Mouse (Mus musculus) liver, embryonic 11.5 days (tissue): ENCODE results near the gene Klk13. TPM values are rescaled to one million over a fixed set of nuclear protein-coding genes. Genes with fewer than 3 reads are reported as not detected.

Source experiments
- ATAC-seq: fragments of 200-750 bp; cut with Nextera tagmentation; replicated peaks from 2 replicates; pipeline ENCODE4 v1.8.0; 2017; ENCODE audit warnings: moderate number of reproducible peaks, mild to moderate bottlenecking, moderate TSS enrichment, moderate library complexity; ENCODE audit not compliant: low FRiP score
- DNase-seq: peaks from one replicate; pipeline ENCODE4 v3.0.0-alpha.2; 2017; ENCODE audit warnings: low spot score
- H3K27ac ChIP-seq: fragments of 300-500 bp; sonication (generic); 2 replicates; pipeline ENCODE4 v1.5.1; 2014; ENCODE audit warnings: mild to moderate bottlenecking, low read depth, low read length, control low read depth
- H3K27me3 ChIP-seq: fragments of 300-500 bp; sonication (generic); replicated peaks from 2 replicates; pipeline ENCODE4 v1.6.1; 2014; ENCODE audit warnings: low read length, mixed read lengths; ENCODE audit not compliant: control insufficient read depth, insufficient read depth
- H3K36me3 ChIP-seq: fragments of 300-500 bp; sonication (generic); 2 replicates; pipeline ENCODE4 v1.6.1; 2014; ENCODE audit warnings: mild to moderate bottlenecking, low read length, moderate library complexity, mixed read lengths; ENCODE audit not compliant: control insufficient read depth, insufficient read depth
- H3K4me1 ChIP-seq: fragments of 300-500 bp; sonication (generic); replicated peaks from 2 replicates; pipeline ENCODE4 v1.6.1; 2014; ENCODE audit warnings: low read length, mixed read lengths; ENCODE audit not compliant: control insufficient read depth, insufficient read depth
- H3K4me2 ChIP-seq: fragments of 300-500 bp; sonication (generic); 2 replicates; pipeline ENCODE4 v1.6.1; 2014; ENCODE audit warnings: mild to moderate bottlenecking, control low read depth, moderate library complexity
- H3K4me3 ChIP-seq: fragments of 300-500 bp; sonication (generic); 2 replicates; pipeline ENCODE4 v1.5.1; 2014; ENCODE audit warnings: low read depth, low read length, control low read depth
- H3K9ac ChIP-seq: fragments of 300-500 bp; sonication (generic); 2 replicates; pipeline ENCODE4 v1.6.1; 2014; ENCODE audit warnings: low read depth, low read length, control low read depth
- H3K9me3 ChIP-seq: fragments of 300-500 bp; sonication (generic); 2 replicates; pipeline ENCODE4 v1.6.1; 2016; ENCODE audit warnings: low read length, inconsistent platforms, mixed read lengths; ENCODE audit not compliant: control insufficient read depth
- WGBS: fragments of 180-500 bp; shearing (Covaris S2); extraction: QIAGEN DNeasy Blood & Tissue Kit; methylation state at CpG from one replicate; pipeline ENCODE4 v1.1.7; 2014; 5-methylcytosine and 5-hydroxymethylcytosine counted together
- polyA plus RNA-seq: library from polyadenylated mRNA; unstranded; fragments of >200 nt; fragmentation: Nextera tagmentation; extraction: Ambion mirVana; gene quantifications from 2 replicates; pipeline ENCODE4 v1.2.1, GENCODE M21; 2014

Gene Klk13
- polyA plus RNA-seq, 1 experiment from 2014 or later: 0.44 TPM

- DNase-seq (no peak), ATAC-seq (no peak)
- Histone ChIP-seq H3K4me1 (no peaks in the 10 kb centered on the region), H3K36me3 (no peaks in the 10 kb centered on the region), H3K27ac (no peak overlapping the region), H3K27me3 (no peaks in the 10 kb centered on the region), H3K9me3 (no peaks in the 10 kb centered on the region), H3K4me3 (no peak overlapping the region), H3K4me2 (no peak overlapping the region), H3K9ac (no peak overlapping the region)
- 63% methylated on average over 7 of the region's 7 CpGs for WGBS
Observed at GRCm38 (mm10) chr7:43775311-43776057, 63.1 kb downstream of the Klk13 start.

- H3K4me1 ChIP-seq: no peaks in the 10 kb centered on the region
- no peak overlapping the region for H3K4me2 ChIP-seq
- ATAC-seq (no peak), DNase-seq (no peak)
- no peak overlapping the region for H3K27ac ChIP-seq
- H3K27me3 ChIP-seq: no peaks in the 10 kb centered on the region
- H3K9ac ChIP-seq: no peak overlapping the region
- WGBS: 79% methylated on average over 5 of the region's 5 CpGs
- no peak overlapping the region for H3K4me3 ChIP-seq
- H3K36me3 ChIP-seq: no peaks in the 10 kb centered on the region
- no peaks in the 10 kb centered on the region for H3K9me3 ChIP-seq
Observed at GRCm38 (mm10) chr7:43776506-43776905, 64.1 kb downstream of the Klk13 start.

Other genes with a start within 250 kb of the Klk13 start
- 1.1 and 1.9 TPM in 2 replicates for gene Vsig10l, start 249.4 kb upstream of the Klk13 start, polyA plus RNA-seq
- 0.16 and 0.25 TPM in 2 replicates for gene Iglon5, start 222.5 kb upstream of the Klk13 start, polyA plus RNA-seq
- gene 4931406B18Rik, start 206.6 kb upstream of the Klk13 start, polyA plus RNA-seq: not detected in 2 replicates
- 1.3 and 1.6 TPM in 2 replicates for gene Cd33, start 168.1 kb upstream of the Klk13 start, polyA plus RNA-seq
- 0.97 and 1.1 TPM in 2 replicates for gene Zfp658, start 150.3 kb upstream of the Klk13 start, polyA plus RNA-seq
- 7.0 and 9.1 TPM in 2 replicates for gene Zfp719, start 133.0 kb upstream of the Klk13 start, polyA plus RNA-seq
- gene Zfp819, start 105.4 kb upstream of the Klk13 start, polyA plus RNA-seq: 0.07 and 0.16 TPM in 2 replicates
- not detected in 2 replicates for gene Ceacam18, start 77.9 kb upstream of the Klk13 start, polyA plus RNA-seq
- 0.79 and 0.90 TPM in 2 replicates for gene Siglece, start 52.4 kb upstream of the Klk13 start, polyA plus RNA-seq
- 7.5 and 8.7 TPM in 2 replicates for gene Ctu1, start 40.6 kb upstream of the Klk13 start, polyA plus RNA-seq
- 0.18 TPM in 1 of 2 replicates, not detected in the other for gene Klk14, start 22.1 kb upstream of the Klk13 start, polyA plus RNA-seq
- not detected in 2 replicates for gene Klk12, start 56.3 kb downstream of the Klk13 start, polyA plus RNA-seq
- not detected in 2 replicates for gene Klk11, start 62.0 kb downstream of the Klk13 start, polyA plus RNA-seq
- gene Klk10, start 68.5 kb downstream of the Klk13 start, polyA plus RNA-seq: 0.17 TPM in 1 of 2 replicates, not detected in the other
- gene Klk9, start 79.3 kb downstream of the Klk13 start, polyA plus RNA-seq: not detected in 2 replicates
- 27.5 and 29.1 TPM in 2 replicates for gene Klk8, start 85.0 kb downstream of the Klk13 start, polyA plus RNA-seq
- gene Klk7, start 98.7 kb downstream of the Klk13 start, polyA plus RNA-seq: not detected in 2 replicates
- gene Klk6, start 111.9 kb downstream of the Klk13 start, polyA plus RNA-seq: not detected in 2 replicates
- gene Klk5, start 129.4 kb downstream of the Klk13 start, polyA plus RNA-seq: not detected in 2 replicates
- 0.18 TPM in 1 of 2 replicates, not detected in the other for gene Klk4, start 168.6 kb downstream of the Klk13 start, polyA plus RNA-seq
- gene Klk15, start 221.2 kb downstream of the Klk13 start, polyA plus RNA-seq: not detected in 2 replicates
- gene Klk1b8, start 238.1 kb downstream of the Klk13 start, polyA plus RNA-seq: not detected in 2 replicates